Mouse (Mus musculus) lung, postnatal 0 days (tissue): ENCODE data around the gene B130006D01Rik.

ENCODE experiments used
- CTCF ChIP-seq: IDR thresholded peaks from 2 replicates; pipeline ENCODE4 v1.5.1; 2016; ENCODE audit warnings: antibody characterized with exemption, mild to moderate bottlenecking
- EP300 ChIP-seq: IDR thresholded peaks from 2 replicates; pipeline ENCODE4 v1.6.1; 2016; ENCODE audit warnings: antibody characterized with exemption, mild to moderate bottlenecking, control low read depth

- TF ChIP-seq CTCF (no peak), EP300 (no peak)
These were observed 19.1 kb upstream of the B130006D01Rik start for GRCm38 (mm10) chr11:95704032-95704969.
